Comparison of ENCODE assay signal across 13 mouse cellular contexts in genomic region chr8:22260091-22260722, GRCm38 (mm10). TPM values are rescaled to one million over a fixed set of nuclear protein-coding genes. Genes with fewer than 3 reads are reported as not detected.
DNase-seq lines count a peak whose midpoint lies in the region; ATAC-seq and TF ChIP-seq lines count a peak whose summit lies in the region.
"Had no signal": no experiment of that assay in that cellular context is flagged by ENCODE, and none has a peak within 500 bp of the region (broad histone marks: within the 10 kb centered on the region; RNA-seq: fewer than 3 reads in every experiment).

No protein-coding gene starts in this region.

- H3K36me3 ChIP-seq in heart, embryonic 12.5 days = peaks cover 12% of the 10 kb centered on the region
- H3K36me3 ChIP-seq in lung, embryonic 15.5 days = no peaks in the 10 kb centered on the region
- H3K36me3 ChIP-seq: embryonic facial prominence, embryonic 15.5 days had no signal

- H3K4me2 ChIP-seq in heart, embryonic 12.5 days = peak overlapping the region; percentile 34
- H3K4me2 ChIP-seq in lung, embryonic 15.5 days = no peak overlapping the region
- H3K4me2 ChIP-seq: embryonic facial prominence, embryonic 15.5 days; neural tube, embryonic 13.5 days had no signal

- DNase-seq in gastrocnemius, adult 2 months = no peak
- DNase-seq in gastrocnemius, postnatal 36 days = no peak
- DNase-seq in MEL-GATA-1-ER (ENCODE audit: extremely low read depth, low read depth) = peak; percentile 9
- DNase-seq in urinary bladder, adult 2 months (ENCODE audit: low spot score) = no peak
- DNase-seq in ovary, postnatal 14 days (ENCODE audit: low spot score) = no peak
- DNase-seq: right cerebral cortex, postnatal 25 days; thymus, adult 18-20 months had no signal

- intact Hi-C loops in gastrocnemius, adult 2 months (cut with DNase I) = no loop called here
- intact Hi-C loops in gastrocnemius, postnatal 36 days (cut with DNase I) = no loop called here

- H3K9me3 ChIP-seq in heart, embryonic 12.5 days (replicated peaks) = no peaks in the 10 kb centered on the region
- H3K9me3 ChIP-seq in lung, embryonic 15.5 days = no peaks in the 10 kb centered on the region
- H3K9me3 ChIP-seq: embryonic facial prominence, embryonic 15.5 days; neural tube, embryonic 13.5 days had no signal

- no peaks in the 10 kb centered on the region for H3K27me3 ChIP-seq in heart, embryonic 12.5 days (replicated peaks)
- no peaks in the 10 kb centered on the region for H3K27me3 ChIP-seq in lung, embryonic 15.5 days
- H3K27me3 ChIP-seq: embryonic facial prominence, embryonic 15.5 days; neural tube, embryonic 13.5 days had no signal

- ATAC-seq in heart, embryonic 12.5 days (ENCODE audit: insufficient number of reproducible peaks, low FRiP score) = peak; percentile 56; the same call in 1 of the 2 replicates
- 0 out of 2 replicates have a peak, but pooled peaks have one; percentile 36 for ATAC-seq in lung, embryonic 15.5 days (ENCODE audit: borderline replicate concordance, extremely low read depth, low FRiP score, low TSS enrichment)
- no peak for ATAC-seq in CD4-positive, CD25-positive, alpha-beta regulatory T cell, adult 4 months

- peaks cover 28% of the 10 kb centered on the region for H3K4me1 ChIP-seq in heart, embryonic 12.5 days (replicated peaks)
- 0 out of 2 replicates have a peak, but pooled peaks cover 4% of the 10 kb centered on the region for H3K4me1 ChIP-seq in lung, embryonic 15.5 days
- H3K4me1 ChIP-seq: neural tube, embryonic 13.5 days had no signal

- H3K27ac ChIP-seq in gastrocnemius, adult 2 months = peak overlapping the region; percentile 64
- peak overlapping the region; percentile 59 for H3K27ac ChIP-seq in heart, embryonic 12.5 days (ENCODE audit: poor library complexity, severe bottlenecking)
- H3K27ac ChIP-seq in lung, embryonic 15.5 days = peak overlapping the region; percentile 32; the same call in 1 of the 2 replicates
- H3K27ac ChIP-seq: neural tube, embryonic 13.5 days had no signal

- H3K9ac ChIP-seq in heart, embryonic 12.5 days = no peak overlapping the region
- H3K9ac ChIP-seq in lung, embryonic 15.5 days = no peak overlapping the region
- H3K9ac ChIP-seq: embryonic facial prominence, embryonic 15.5 days; neural tube, embryonic 13.5 days had no signal

- 9% methylated on average over 9 of the region's 9 CpGs for WGBS in heart, embryonic 12.5 days
- WGBS in lung, embryonic 15.5 days = 15% methylated on average over 9 of the region's 9 CpGs

- TF ChIP-seq CTCF in gastrocnemius, adult 2 months (IDR thresholded peaks at IDR 0.05) = no peak

- H3K4me3 ChIP-seq in gastrocnemius, adult 2 months = no peak overlapping the region
- no peak overlapping the region for H3K4me3 ChIP-seq in heart, embryonic 12.5 days
- H3K4me3 ChIP-seq in lung, embryonic 15.5 days = no peak overlapping the region
- H3K4me3 ChIP-seq: embryonic facial prominence, embryonic 15.5 days; neural tube, embryonic 13.5 days had no signal

RNA-seq across cellular contexts. Expression of gene Tpte, which starts 23.0 kb away (rescaled TPM):
- not detected for total RNA-seq in gastrocnemius, adult 2 months (2021)
- not detected for total RNA-seq in gastrocnemius, postnatal 36 days (2021)
- not detected in 2 replicates for polyA plus RNA-seq in heart, embryonic 12.5 days (2016; fragmentation: Nextera tagmentation; extraction: Ambion mirVana)
- not detected in 2 replicates for polyA plus RNA-seq in lung, embryonic 15.5 days (2015; fragmentation: Nextera tagmentation; extraction: Ambion mirVana)
- polyA plus RNA-seq in urinary bladder, adult 2 months (2012; rRNA removed) = not detected in 2 replicates
- not detected for polyA plus RNA-seq in CD4-positive, CD25-positive, alpha-beta regulatory T cell, adult 4 months (2017; shearing (Covaris generic))
- total RNA-seq: left cerebral cortex, postnatal 10 days had no signal
- polyA plus RNA-seq: embryonic facial prominence, embryonic 15.5 days; neural tube, embryonic 13.5 days had no signal

RNA-seq across cellular contexts. Expression of gene Thsd1, which starts 33.1 kb away (rescaled TPM):
- 1 to 10 TPM; 1.6 to 1.9 TPM for total RNA-seq in gastrocnemius, adult 2 months (2021)
- total RNA-seq in gastrocnemius, postnatal 36 days (2021) = 1 to 10 TPM; 1.5 to 1.7 TPM
- 17.2 and 18.7 TPM in 2 replicates for polyA plus RNA-seq in heart, embryonic 12.5 days (2016; fragmentation: Nextera tagmentation; extraction: Ambion mirVana)
- polyA plus RNA-seq in lung, embryonic 15.5 days (2015; fragmentation: Nextera tagmentation; extraction: Ambion mirVana) = 30.8 and 31.2 TPM in 2 replicates
- 12.1 and 12.3 TPM in 2 replicates for polyA plus RNA-seq in urinary bladder, adult 2 months (2012; rRNA removed)
- polyA plus RNA-seq in CD4-positive, CD25-positive, alpha-beta regulatory T cell, adult 4 months (2017; shearing (Covaris generic)) = under 1 TPM; 0.46 to 0.53 TPM
